In the genomic region with DNA sequence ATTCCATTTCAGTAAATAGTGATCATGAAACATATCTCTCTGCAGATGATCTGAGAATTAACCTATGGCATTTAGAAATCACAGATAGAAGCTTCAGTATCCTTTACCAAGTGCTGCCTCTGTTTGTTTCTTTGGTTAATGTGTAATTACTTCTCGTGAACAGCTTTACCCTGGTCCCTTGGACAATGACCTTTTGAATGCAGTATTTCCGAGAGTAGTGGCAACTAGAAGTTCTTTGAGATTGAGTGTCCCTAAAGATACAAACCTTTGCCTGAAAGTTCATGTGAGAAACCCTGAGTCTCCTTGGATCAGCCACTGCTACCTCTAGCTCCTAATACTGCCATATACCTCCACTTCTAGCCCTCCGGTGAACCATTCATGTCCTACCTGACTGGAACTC, we compare ENCODE assay signal across 16 mouse cellular contexts.
"Had no signal": no experiment of that assay in that cellular context is flagged by ENCODE, and none has a peak within 500 bp of the region (broad histone marks: within the 10 kb centered on the region; RNA-seq: fewer than 3 reads in every experiment).

No protein-coding gene starts in this region.

- H3K4me2 ChIP-seq: limb, embryonic 13.5 days; lung, embryonic 14.5 days; neural tube, embryonic 15.5 days had no signal

- H3K4me3 ChIP-seq: layer of hippocampus, adult 2 months; limb, embryonic 13.5 days; midbrain, embryonic 10.5 days; myocyte; neural tube, embryonic 15.5 days had no signal

- H3K27me3 ChIP-seq: limb, embryonic 13.5 days; neural tube, embryonic 15.5 days had no signal

- H3K27ac ChIP-seq: layer of hippocampus, adult 2 months; limb, embryonic 13.5 days; liver, embryonic 14.5 days; midbrain, embryonic 10.5 days; neural tube, embryonic 15.5 days; stomach, postnatal 0 days had no signal

- ATAC-seq: hindbrain, embryonic 16.5 days; inflammation-experienced regulatory T-cells, adult 6 months had no signal

- DNase-seq: lung, embryonic 14.5 days; lung, postnatal 10 days; lung, postnatal 4 days; midbrain, embryonic 14.5 days; right cerebral cortex, adult 18-20 months; right cerebral cortex, postnatal 25 days; thymus, postnatal 4 days had no signal

- H3K4me1 ChIP-seq: limb, embryonic 13.5 days; midbrain, embryonic 10.5 days; neural tube, embryonic 15.5 days had no signal

- H3K9ac ChIP-seq: limb, embryonic 13.5 days; liver, embryonic 14.5 days; lung, embryonic 14.5 days; neural tube, embryonic 15.5 days had no signal

- H3K9me3 ChIP-seq: limb, embryonic 13.5 days; midbrain, embryonic 10.5 days; neural tube, embryonic 15.5 days had no signal
